Mouse (Mus musculus) ovary, postnatal 14 days (tissue): ENCODE data around the gene Fam69a.
"Not testable (repeated sequence)": the region's sequence is repeated elsewhere in the genome, so short reads cannot be mapped to it uniquely, and the experiment has no call there.

ENCODE experiments used
- DNase-seq: peaks from one replicate; pipeline ENCODE4 v3.0.0; 2022; ENCODE audit warnings: low spot score

The Fam69a gene

GRCm38 (mm10) chr5:107901014-107901615, 85.8 kb downstream of the Fam69a start:
- DNase-seq: no peak

GRCm38 (mm10) chr5:107900206-107901013, 86.5 kb downstream of the Fam69a start, which contains the start of gene Rpl5:
Rpl5 (plus strand) TSS chr5:107900502.
- peak; percentile 94 for DNase-seq

GRCm38 (mm10) chr5:107896265-107896664, 90.6 kb downstream of the Fam69a start:
- no peak for DNase-seq

- peak; percentile 9 for DNase-seq
Observed at GRCm38 (mm10) chr5:107894676-107895075, 92.2 kb downstream of the Fam69a start.

GRCm38 (mm10) chr5:107891515-107891914, 95.4 kb downstream of the Fam69a start:
- not testable (repeated sequence) for DNase-seq

- DNase-seq: no peak
Observed at GRCm38 (mm10) chr5:107889994-107890888, 96.6 kb downstream of the Fam69a start.

GRCm38 (mm10) chr5:107880710-107881109, 106.2 kb downstream of the Fam69a start:
- DNase-seq: no peak

GRCm38 (mm10) chr5:107877053-107877452, 109.8 kb downstream of the Fam69a start:
- DNase-seq: no peak

- no peak for DNase-seq
Observed at GRCm38 (mm10) chr5:107875261-107875611, 111.6 kb downstream of the Fam69a start.

- no peak for DNase-seq
Observed at GRCm38 (mm10) chr5:107874561-107875260, 112.2 kb downstream of the Fam69a start, which contains the start of gene Evi5. Evi5 (minus strand) TSS chr5:107875107.

GRCm38 (mm10) chr5:107873886-107874302, 113.0 kb downstream of the Fam69a start:
- DNase-seq: no peak

GRCm38 (mm10) chr5:107873330-107873729, 113.6 kb downstream of the Fam69a start:
- no peak for DNase-seq

GRCm38 (mm10) chr5:107869701-107870100, 117.2 kb downstream of the Fam69a start:
- no peak for DNase-seq

- peak; percentile 82 for DNase-seq
Observed at GRCm38 (mm10) chr5:107868905-107869424, 117.9 kb downstream of the Fam69a start.

GRCm38 (mm10) chr5:107867970-107868904, 118.6 kb downstream of the Fam69a start:
- peak; percentile 33 for DNase-seq

GRCm38 (mm10) chr5:107866127-107867126, 120.5 kb downstream of the Fam69a start:
- DNase-seq: no peak

GRCm38 (mm10) chr5:107863971-107864370, 122.9 kb downstream of the Fam69a start:
- DNase-seq: no peak

- no peak for DNase-seq
Observed at GRCm38 (mm10) chr5:107858963-107859362, 127.9 kb downstream of the Fam69a start.
